Mouse (Mus musculus): ENCODE data around the gene Hspa12a. TPM values are rescaled to one million over a fixed set of nuclear protein-coding genes. Genes with fewer than 3 reads are reported as not detected.
"Not testable (repeated sequence)": the region's sequence is repeated elsewhere in the genome, so short reads cannot be mapped to it uniquely, and the experiment has no call there.

Gene Hspa12a
- total RNA-seq, 2 experiments from 2014 or later, result 0.64 TPM; not detected in 1

DNA sequence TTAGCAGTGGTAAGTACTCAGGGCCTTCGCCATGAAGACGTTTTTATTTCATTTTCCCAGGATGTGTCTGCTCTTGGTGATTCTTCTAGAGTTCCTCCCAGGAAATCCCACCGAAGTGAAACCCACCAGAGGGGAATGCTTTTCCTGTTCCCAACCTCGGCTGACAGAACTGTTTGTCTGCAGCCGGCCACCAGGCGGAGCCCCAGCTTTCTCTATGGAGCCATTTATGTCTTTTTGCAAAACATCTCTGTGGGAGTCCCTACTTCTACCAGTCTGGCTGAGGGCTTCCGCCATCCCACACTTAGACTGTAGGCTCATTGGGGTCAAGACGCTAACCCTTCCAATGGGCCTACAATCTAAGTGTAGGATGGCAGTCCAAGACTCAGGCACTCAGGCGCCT is 32.1 kb downstream of the Hspa12a start:
- ATAC-seq (replicated peaks; ENCODE audit: poor library complexity), result peak; percentile 63

GRCm38 (mm10) chr19:58910941-58911368 is 32.5 kb downstream of the Hspa12a start:
- ATAC-seq (replicated peaks; ENCODE audit: poor library complexity), result peak; percentile 52

GRCm38 (mm10) chr19:58908018-58908417 is 35.4 kb downstream of the Hspa12a start:
- ATAC-seq (replicated peaks; ENCODE audit: poor library complexity), result no peak

- ATAC-seq (replicated peaks; ENCODE audit: poor library complexity), result no peak
Measured at GRCm38 (mm10) chr19:58906685-58907084, 36.8 kb downstream of the Hspa12a start.

GRCm38 (mm10) chr19:58903899-58904327 is 39.5 kb downstream of the Hspa12a start:
- peak; percentile 85 for ATAC-seq (replicated peaks; ENCODE audit: poor library complexity)

- ATAC-seq (replicated peaks; ENCODE audit: poor library complexity), result no peak
Measured at GRCm38 (mm10) chr19:58903079-58903898, 40.2 kb downstream of the Hspa12a start.

- ATAC-seq (replicated peaks; ENCODE audit: poor library complexity), result not testable (repeated sequence)
Measured at GRCm38 (mm10) chr19:58900471-58900870, 43.0 kb downstream of the Hspa12a start.

DNA sequence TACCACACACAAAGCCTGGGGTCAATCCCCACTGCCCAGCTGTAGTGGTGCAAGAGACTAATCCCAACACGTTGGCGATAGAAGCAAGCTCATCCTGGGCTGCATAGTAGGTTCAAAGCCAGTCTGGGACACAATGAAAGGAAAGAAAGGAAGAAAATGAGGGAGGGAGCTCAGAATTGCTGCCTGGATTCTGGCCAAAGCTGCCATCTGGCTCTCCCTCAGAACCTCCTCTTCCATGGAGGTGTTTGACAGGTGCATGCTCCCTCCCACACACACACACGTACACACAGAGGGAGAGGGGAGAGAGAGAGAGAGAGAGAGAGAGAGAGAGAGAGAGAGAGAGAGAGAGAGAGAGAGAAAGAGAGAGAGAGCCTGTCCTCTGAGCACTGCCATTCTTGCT is 47.2 kb downstream of the Hspa12a start:
- ATAC-seq (replicated peaks; ENCODE audit: poor library complexity), result no peak

DNA sequence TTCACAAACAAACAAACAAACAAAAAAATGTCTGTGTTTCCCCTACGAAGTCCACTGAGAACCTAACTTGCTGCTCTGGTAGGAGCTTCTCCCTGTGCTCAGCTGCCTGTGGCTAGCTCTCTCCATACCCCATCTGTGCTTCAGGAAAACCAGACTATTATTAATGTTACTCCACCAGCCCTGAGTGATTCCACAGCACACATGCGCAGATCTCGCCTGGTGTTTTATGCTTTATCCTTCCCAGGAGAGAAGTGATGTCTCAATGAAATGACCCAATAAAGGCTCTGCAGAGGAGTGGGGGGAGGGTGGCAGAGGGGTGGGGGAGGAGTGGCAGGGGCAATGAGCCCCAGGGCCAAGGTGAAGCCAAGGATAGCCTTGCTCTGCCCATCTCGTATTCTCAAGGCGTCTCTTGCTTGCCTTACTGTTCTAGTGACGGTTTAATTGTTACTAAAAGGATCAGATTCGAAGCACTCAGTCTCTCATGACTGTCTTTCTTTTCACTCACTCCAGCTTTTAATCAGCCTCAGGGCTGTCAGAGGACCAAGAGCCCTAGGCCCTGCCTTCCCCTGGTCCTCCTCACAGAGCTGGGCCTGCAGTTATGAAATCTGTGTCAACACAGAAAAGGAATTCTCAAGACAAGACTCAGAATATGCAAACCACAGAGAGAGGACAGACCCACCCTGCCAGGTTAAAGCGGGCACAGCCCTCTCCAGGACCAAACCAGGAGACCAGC is 54.0 kb downstream of the Hspa12a start:
- ATAC-seq (replicated peaks; ENCODE audit: poor library complexity), result no peak

DNA sequence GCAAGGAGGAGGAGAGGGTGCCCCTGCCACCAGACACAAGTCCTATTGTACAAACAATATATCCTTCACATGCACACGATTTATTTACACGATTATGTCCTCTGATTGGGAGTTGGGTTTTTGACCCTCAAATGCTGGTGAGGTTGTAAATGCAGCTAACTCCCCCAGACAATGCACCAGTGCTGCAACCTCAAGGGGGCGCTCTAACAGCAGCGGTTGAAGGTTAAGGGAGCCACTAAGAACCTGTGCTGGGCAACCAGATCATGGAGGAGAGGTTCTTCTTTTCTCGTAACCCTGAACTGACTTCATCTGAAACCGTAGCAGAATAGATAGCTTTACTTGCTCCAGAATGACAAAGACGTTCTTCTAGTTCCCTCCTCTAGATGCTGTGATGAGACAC is 57.0 kb downstream of the Hspa12a start:
- no peak for ATAC-seq (replicated peaks; ENCODE audit: poor library complexity)

- no peak for ATAC-seq (replicated peaks; ENCODE audit: poor library complexity)
Measured at GRCm38 (mm10) chr19:58883451-58883850, 60.0 kb downstream of the Hspa12a start.

DNA sequence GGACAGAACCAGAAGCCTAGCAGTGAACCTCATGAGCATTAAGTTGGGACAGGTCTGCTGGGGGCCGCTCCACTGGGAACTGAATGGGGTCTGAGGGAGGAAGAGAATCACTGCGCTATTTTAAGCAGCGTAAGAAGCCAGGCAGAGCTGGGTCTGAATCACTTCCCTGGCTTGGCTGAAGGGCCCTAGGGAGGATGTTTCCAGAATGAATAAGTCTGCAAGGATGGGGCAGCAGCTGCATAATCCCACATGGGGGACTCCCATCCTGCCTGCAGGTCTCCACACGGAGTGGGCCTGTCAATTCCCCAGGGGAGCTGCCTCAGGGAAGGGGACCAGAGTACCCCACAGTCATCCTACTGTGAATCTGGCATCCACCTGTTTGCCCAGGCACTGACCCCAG is 61.1 kb downstream of the Hspa12a start:
- no peak for ATAC-seq (replicated peaks; ENCODE audit: poor library complexity)

DNA sequence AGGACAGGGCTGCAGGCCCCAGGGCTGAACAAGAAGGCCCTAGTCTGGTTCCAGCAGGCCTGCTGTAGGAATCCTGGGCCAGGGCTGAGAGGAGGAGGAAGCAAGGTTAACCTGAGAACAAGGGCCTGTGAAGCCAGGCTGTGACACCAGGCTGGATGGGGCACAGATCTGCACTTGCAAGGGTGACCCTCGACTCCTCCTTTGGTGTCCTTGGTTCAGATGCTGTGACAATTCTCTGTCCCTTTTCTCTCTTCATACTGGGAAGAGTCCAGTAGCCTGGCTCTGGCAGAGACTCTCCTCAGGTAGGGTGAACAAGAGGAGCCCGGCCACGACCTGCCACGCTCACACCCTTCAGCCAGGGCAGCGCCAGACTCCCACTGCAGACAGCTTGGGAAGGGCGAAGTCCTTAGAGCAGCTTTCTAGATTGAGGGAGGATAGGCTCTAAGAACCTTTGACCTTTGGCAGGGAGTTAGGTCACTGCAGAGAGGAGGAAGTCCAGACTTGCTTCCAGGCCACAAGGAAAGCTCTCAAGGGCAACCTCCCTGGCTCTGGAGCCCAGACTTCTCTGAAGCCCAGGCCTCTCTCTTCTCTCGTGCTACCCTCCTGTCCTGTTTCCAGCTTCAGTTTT is 64.0 kb downstream of the Hspa12a start:
- no peak for ATAC-seq (replicated peaks; ENCODE audit: poor library complexity)

DNA sequence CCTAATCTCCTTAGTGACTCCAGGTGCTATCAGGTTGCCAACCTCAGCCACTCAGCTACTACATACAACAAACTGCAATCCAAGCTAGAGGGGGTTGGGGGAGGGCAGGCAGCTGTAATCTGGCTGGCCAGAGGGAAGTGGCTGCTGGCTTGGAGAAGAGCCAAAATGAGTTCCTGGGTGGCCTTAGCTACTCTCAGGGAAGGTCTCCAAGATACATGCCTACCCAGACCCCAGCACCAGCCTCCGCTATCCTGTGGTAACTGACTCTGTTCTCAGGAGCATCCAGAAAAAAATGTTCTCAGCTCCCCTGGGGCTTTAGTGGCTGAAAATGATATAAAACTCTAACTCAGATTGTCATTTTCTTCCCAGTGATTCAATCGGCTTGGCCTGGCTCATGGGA is 64.9 kb downstream of the Hspa12a start:
- no peak for ATAC-seq (replicated peaks; ENCODE audit: poor library complexity)

- ATAC-seq (replicated peaks; ENCODE audit: poor library complexity), result no peak
Measured at GRCm38 (mm10) chr19:58873536-58873935, 69.9 kb downstream of the Hspa12a start.

- ATAC-seq (replicated peaks; ENCODE audit: poor library complexity), result no peak
Measured at GRCm38 (mm10) chr19:58872381-58873259, 70.8 kb downstream of the Hspa12a start.

GRCm38 (mm10) chr19:58871878-58872277 is 71.6 kb downstream of the Hspa12a start:
- no peak for ATAC-seq (replicated peaks; ENCODE audit: poor library complexity)

DNA sequence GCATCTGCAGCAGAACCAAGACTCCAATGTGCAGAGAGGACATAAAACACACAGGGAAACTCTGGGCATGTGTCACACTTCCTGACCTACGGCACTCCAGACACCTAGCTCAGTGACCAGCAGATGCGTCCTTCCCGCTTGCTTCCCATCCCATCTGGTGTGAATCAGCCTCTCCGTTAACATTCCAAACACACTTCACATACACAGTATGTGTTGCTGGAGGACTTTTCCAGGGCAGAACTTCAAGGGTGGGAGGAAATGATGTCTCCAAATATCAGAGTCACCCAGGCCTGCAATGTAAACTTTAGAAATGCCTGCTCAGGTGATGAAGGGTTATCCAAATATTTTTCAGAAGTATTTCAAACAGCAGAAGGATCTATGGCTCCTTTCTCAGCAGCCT is 76.8 kb downstream of the Hspa12a start:
- ATAC-seq (replicated peaks; ENCODE audit: poor library complexity), result no peak

- ATAC-seq (replicated peaks; ENCODE audit: poor library complexity), result no peak
Measured at GRCm38 (mm10) chr19:58865224-58865623, 78.2 kb downstream of the Hspa12a start.

DNA sequence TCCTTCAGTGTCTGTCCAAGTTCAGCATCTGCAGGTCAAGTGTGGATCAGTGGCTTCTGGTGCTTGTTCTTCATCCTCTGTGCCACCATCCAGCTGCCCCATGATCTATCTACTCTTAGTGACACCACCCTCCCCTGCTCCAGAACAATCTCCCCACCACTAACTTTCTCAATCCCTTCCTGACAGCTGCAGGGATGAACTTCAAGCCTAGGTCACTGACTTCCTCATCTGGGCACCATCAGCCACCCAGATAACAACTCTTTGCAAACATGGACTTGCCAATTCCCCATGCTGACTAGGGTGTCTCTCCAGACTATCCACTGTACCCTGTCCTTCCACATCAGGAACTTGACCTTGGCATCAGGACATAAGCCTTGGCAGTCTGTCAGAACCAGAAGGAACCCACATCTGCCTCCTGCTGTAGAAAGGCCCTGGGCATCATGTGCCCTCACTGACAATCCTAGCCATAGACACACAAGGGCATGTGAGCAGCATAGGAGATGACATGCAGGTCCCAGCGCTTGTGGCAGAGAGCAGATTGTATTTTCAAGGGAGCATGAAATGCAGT is 79.4 kb downstream of the Hspa12a start:
- peak; percentile 56 for ATAC-seq (replicated peaks; ENCODE audit: poor library complexity)
